Mouse (Mus musculus): ENCODE measurements around the gene Rnf214.

GRCm38 (mm10) chr9:45906355-45907077, at the start of gene Rnf214, which contains the start of gene Pcsk7:
- TF ChIP-seq CTCF (IDR thresholded peaks at IDR 0.05; ENCODE audit: control insufficient read depth, insufficient read depth, low read length), result peak; percentile 72
- peak; percentile 85; the same call in 1 of the 2 replicates for TF ChIP-seq POLR2A (IDR thresholded peaks at IDR 0.05; ENCODE audit: borderline replicate concordance, control insufficient read depth, low read depth, low read length)

Data from bone marrow, adult 2 months (tissue).